Mouse (Mus musculus) macrophage (primary cell): ENCODE results near the gene Hs3st2. TPM values are rescaled to one million over a fixed set of nuclear protein-coding genes. Genes with fewer than 3 reads are reported as not detected.
"Not testable (repeated sequence)": the region's sequence is repeated elsewhere in the genome, so short reads cannot be mapped to it uniquely, and the experiment has no call there.

Source experiments
- H3K27ac ChIP-seq: fragments of 350-480 bp; formaldehyde crosslinking; 2 replicates; pipeline ENCODE4 v1.9.0; 2021
- H3K36me3 ChIP-seq: fragments of 350-480 bp; formaldehyde crosslinking; 2 replicates; pipeline ENCODE4 v1.9.0; 2021; ENCODE audit errors: inconsistent target
- H3K4me3 ChIP-seq: fragments of 350-480 bp; formaldehyde crosslinking; 2 replicates; pipeline ENCODE4 v1.9.0; 2021; ENCODE audit errors: inconsistent target
- H3K79me2 ChIP-seq: fragments of 350-480 bp; formaldehyde crosslinking; 2 replicates; pipeline ENCODE4 v1.9.0; 2021; ENCODE audit errors: inconsistent target
- WGBS: methylation state at CpG from one replicate; pipeline ENCODE4 v1.1.7; 2026; ENCODE audit warnings: inconsistent platforms; ENCODE audit not compliant: missing documents; 5-methylcytosine and 5-hydroxymethylcytosine counted together
- polyA plus RNA-seq: library from polyadenylated mRNA; stranded (reverse); fragments of 250-400 nt; gene quantifications from 3 replicates; pipeline ENCODE4 v1.2.4, GENCODE M21; 2018; ENCODE audit warnings: inconsistent platforms
- total RNA-seq, 78 experiments: library from RNA; depleted of rRNA; stranded (reverse); fragments of 250-400 nt; gene quantifications; 1 replicate in 9 of 78; 2 replicates in 24 of 78; 3 replicates in 43 of 78; 4 replicates in 2 of 78; pipeline ENCODE4 v1.2.4; 2018; ENCODE audit warnings: inconsistent platforms in 56 of 78

Gene Hs3st2
- total RNA-seq (2018; cell fraction: chromatin; rRNA removed): not detected
- not detected for total RNA-seq (2018; cell fraction: cytosol; rRNA removed)
- not detected for total RNA-seq (2018; cell fraction: nucleus; rRNA removed)
- polyA plus RNA-seq: not detected in 3 replicates

- Histone ChIP-seq H3K4me3 (no peak within 1 kb of the TSS), H3K27ac (no peak within 1 kb of the TSS), H3K79me2 (no peaks in the 10 kb centered on the region), H3K36me3 (no peaks in the 10 kb centered on the region)
- 7% methylated on average over 21 of the region's 22 CpGs for WGBS
Observed at GRCm38 (mm10) chr7:121391225-121391983, at the start of gene Hs3st2. TSS of gene Hs3st2 (plus strand) at chr7:121391859.

DNA sequence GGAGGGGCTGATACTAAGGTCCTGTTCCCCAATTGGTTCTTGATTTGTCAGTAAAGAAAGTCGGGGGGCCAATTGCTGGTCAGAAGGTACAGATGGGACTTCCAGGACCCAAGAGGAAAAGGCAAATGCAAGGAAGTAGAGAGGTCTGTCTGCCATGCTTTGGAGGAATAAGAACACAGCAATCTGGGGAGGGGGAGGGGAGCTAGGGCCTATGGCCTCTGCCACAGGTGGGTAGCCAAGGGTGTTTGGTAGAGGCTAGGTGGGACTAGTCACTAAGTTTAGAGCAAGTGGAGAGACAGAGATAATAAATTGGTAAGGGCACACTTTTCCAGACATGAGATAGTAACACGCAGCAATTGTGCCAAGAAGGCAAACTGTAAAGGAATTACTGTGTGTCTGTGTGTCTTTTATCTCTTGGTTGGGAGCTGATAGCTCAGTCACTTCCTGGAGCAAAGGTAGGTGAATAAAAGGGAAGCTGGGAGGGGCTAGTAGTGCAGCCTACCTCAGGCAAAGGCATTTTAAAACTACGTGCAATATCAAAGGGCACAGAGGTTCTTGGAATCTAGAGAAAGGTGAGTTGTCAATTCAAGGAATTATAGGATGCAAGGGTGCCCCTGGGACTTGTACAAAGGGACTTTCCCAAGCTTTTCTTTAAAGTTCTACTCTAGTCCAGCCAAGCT, 43.2 kb upstream of the Hs3st2 start:
- Histone ChIP-seq H3K4me3 (no peak overlapping the region), H3K27ac (no peak overlapping the region), H3K79me2 (no peaks in the 10 kb centered on the region), H3K36me3 (no peaks in the 10 kb centered on the region)
- 81% methylated on average over 3 of the region's 3 CpGs for WGBS

DNA sequence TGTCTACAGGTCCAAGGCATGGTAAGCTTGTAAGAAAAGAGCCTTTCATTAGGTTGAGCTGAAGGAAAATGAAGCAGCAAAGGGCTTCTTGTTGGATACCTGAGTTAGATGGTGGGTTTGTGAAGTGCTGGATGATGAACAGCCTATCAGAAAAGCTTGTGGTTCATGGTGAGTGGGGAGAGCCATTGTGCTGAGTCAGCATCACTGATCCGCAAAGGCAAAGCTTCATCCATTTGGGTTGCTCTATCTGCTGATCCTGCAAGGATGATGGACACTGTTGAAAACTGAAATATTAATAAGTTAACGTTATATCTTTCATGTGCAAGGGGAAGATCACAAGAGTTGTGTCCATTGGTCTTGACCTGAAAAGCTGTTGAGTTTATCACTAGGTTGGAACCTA, 40.0 kb upstream of the Hs3st2 start:
- H3K36me3 ChIP-seq: no peaks in the 10 kb centered on the region
- H3K27ac ChIP-seq: no peak overlapping the region
- no peaks in the 10 kb centered on the region for H3K79me2 ChIP-seq
- no peak overlapping the region for H3K4me3 ChIP-seq
- WGBS: 86% methylated on average over 2 of the region's 2 CpGs

DNA sequence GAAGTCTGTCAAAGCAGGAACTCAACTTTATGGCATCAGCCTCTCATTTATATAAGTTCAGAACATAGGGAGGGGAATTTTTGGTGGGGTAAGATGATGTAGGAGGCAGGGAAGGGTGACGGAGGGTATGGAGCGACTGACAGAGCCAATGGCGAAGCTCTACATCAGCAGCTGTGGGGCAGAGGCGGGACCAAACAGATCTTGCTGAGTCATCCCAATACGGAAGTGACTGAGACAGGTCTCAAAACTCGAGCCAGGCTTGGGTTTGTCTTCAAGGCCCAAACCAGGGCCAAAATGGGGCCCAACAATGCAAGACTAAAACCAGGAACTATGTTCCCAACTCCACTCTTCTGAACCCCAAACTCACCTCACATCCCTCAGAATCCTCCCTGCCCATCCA, 30.2 kb upstream of the Hs3st2 start:
- H3K36me3 ChIP-seq, H3K79me2 ChIP-seq, H3K27ac ChIP-seq, H3K4me3 ChIP-seq: not testable (repeated sequence)
- 89% methylated on average over 6 of the region's 6 CpGs for WGBS

DNA sequence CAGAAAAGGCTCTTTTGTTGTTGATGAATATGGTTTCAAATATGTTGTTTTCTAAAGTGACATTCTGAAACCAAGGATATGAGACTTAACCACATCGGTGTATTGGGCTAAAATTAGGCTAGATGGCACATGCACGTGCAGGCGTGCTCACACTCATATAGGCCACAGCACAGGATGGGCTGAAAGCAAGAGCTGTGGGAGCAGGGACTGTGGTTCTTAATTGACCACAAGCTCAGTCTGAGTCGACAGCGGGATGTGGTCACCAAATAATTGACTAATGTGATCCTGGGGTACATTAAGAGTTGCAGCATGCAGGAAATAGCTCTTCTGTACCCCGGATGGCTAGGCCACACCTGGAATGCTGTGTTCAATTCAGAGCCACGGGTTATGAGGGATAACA, 26.1 kb upstream of the Hs3st2 start:
- Histone ChIP-seq H3K79me2 (no peaks in the 10 kb centered on the region), H3K36me3 (no peaks in the 10 kb centered on the region), H3K4me3 (no peak overlapping the region), H3K27ac (no peak overlapping the region)
- WGBS: 81% methylated on average over 7 of the region's 7 CpGs

DNA sequence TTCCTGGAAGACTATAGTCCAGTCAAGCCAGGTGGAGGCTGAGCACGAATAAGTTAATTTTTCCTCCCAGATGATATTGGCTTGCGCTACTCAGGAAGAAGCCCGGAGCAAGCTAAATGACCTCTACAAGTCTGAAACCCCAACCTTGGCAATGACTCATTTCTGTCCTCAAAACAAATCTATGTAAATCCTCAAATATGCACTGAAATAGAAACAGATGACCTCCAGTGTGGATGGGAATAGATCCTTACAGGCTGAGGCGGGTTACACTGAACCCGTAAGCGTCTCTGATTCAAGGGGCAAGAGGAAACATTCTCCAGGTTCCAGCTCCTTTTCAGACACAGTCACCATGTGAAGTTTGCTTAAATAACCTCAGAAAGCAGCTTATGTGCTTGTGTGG, 24.5 kb upstream of the Hs3st2 start:
- no peak overlapping the region for H3K4me3 ChIP-seq
- H3K36me3 ChIP-seq: no peaks in the 10 kb centered on the region
- 91% methylated on average over 6 of the region's 6 CpGs for WGBS
- H3K79me2 ChIP-seq: no peaks in the 10 kb centered on the region
- no peak overlapping the region for H3K27ac ChIP-seq

DNA sequence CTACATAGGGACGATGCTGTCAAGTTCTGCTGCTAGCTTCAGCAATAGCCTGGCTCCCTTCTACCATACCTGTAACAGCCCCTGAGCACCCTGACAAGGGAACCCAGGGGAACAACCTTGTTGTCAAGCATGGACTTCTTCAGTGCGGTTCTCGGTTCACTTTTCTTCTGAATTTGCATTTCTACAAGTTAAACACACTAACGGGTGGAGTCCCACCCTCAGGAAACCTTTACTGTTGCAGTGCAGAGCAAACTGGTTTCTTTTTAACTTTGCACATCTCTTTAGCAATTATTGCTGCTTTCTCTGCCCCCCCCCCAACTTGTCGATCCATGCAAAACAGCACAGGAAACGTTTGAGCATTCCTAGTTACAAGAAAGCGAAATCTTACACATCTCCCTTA, 19.7 kb upstream of the Hs3st2 start:
- 81% methylated on average over 7 of the region's 7 CpGs for WGBS
- Histone ChIP-seq H3K79me2 (no peaks in the 10 kb centered on the region), H3K27ac (no peak overlapping the region), H3K4me3 (no peak overlapping the region), H3K36me3 (no peaks in the 10 kb centered on the region)

DNA sequence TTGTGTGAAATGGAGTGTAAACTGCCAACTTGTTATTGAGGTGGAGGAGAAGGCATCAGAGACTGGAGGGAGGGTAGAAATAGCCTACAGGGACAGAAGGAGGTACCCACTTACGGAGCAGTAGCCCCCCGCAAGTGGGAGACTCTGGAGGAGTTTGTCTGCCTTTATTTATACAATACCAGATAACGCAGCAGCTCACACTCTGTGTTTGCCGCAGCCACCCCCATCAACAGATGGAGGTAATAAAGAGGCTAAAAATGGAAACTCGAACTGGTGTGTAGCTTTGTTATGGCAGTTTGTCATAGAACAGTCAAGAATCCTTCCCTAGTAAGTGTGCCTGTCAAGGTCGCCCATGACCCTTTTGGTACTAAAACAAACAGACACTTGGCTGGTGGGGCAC, 16.2 kb upstream of the Hs3st2 start:
- Histone ChIP-seq H3K36me3 (no peaks in the 10 kb centered on the region), H3K79me2 (no peaks in the 10 kb centered on the region), H3K4me3 (no peak overlapping the region), H3K27ac (no peak overlapping the region)
- 65% methylated on average over 6 of the region's 6 CpGs for WGBS

- H3K27ac ChIP-seq: no peak overlapping the region
- no peak overlapping the region for H3K4me3 ChIP-seq
- H3K36me3 ChIP-seq: no peaks in the 10 kb centered on the region
- H3K79me2 ChIP-seq: no peaks in the 10 kb centered on the region
- WGBS: 64% methylated on average over 2 of the region's 4 CpGs
Observed at GRCm38 (mm10) chr7:121378942-121379341, 12.7 kb upstream of the Hs3st2 start.

DNA sequence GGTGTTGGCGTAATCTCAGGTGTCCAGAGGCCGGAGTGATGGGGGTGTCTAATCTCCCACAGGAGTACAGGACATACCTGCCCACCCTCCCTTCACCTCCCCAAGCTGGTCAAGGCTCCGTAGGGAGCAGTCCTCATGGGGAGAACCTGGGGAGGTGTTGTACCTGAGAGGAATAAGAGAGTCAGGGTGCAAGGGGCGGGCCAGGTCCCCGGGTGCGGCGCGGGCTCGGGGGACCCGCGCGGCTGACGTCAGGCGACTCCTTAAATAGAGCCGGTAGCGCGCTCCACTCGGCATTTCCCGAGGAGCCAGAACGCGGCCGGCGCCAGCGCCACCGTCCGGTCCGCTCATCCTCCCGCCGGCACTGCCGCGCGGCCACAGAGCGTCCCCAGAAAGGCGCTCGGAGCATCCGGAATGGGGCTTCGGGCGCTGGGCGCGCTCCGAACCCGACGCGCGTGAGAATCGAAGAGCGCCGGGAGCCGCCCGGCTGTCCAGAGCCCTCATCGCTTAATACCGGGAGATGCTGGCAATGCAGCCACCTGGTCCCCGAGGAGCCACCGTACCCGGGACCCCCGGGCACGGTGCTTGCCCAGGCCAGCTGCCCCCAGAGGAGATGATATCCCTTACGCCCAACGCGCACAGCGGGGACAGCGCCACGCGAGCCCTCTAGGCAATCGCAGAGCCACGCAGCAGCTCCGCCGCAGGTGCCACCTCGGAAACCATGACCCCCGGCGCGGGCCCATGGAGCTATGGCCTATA, 503 bp downstream of the Hs3st2 start:
- 7% methylated on average over 55 of the region's 72 CpGs for WGBS
- Histone ChIP-seq H3K4me3 (no peak overlapping the region), H3K27ac (no peak overlapping the region), H3K79me2 (no peaks in the 10 kb centered on the region), H3K36me3 (no peaks in the 10 kb centered on the region)

DNA sequence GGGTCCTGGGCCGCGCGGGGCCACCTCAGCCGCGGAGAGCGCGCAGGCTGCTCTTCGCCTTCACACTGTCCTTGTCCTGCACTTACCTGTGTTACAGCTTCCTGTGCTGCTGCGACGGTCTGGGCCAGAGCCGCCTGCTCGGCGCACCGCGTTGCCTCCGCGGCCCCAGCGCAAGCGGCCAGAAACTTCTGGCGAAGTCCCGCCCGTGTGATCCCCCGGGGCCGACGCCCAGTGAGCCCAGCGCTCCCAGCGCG, 1.0 kb downstream of the Hs3st2 start:
- H3K4me3 ChIP-seq: no peak overlapping the region
- H3K36me3 ChIP-seq: no peaks in the 10 kb centered on the region
- H3K27ac ChIP-seq: no peak overlapping the region
- WGBS: 3% methylated on average over 26 of the region's 28 CpGs
- no peaks in the 10 kb centered on the region for H3K79me2 ChIP-seq

DNA sequence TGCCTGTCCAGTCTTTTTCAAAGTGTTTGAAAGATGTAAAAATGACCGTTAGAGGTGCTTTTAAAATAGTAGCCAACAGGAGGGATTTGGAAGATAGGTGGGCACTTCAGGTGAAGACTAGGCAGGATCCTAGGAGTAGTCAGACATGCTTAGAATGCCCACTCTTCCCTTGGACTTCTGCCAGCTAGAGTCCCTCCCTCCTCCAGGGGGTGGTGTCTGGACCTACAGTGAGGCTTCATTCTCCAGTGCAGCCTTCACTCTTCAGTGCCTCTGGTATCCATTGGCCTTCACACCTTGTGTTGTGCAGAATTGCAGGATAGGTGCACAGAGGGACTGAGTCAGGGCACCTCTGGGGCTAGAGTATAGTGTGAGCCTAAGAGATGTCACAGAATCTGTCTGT, 2.2 kb downstream of the Hs3st2 start:
- no peak overlapping the region for H3K27ac ChIP-seq
- H3K4me3 ChIP-seq: no peak overlapping the region
- 83% methylated on average over 1 of the region's 1 CpGs for whole genome bisulfite sequencing
- no peaks in the 10 kb centered on the region for H3K79me2 ChIP-seq
- no peaks in the 10 kb centered on the region for H3K36me3 ChIP-seq

DNA sequence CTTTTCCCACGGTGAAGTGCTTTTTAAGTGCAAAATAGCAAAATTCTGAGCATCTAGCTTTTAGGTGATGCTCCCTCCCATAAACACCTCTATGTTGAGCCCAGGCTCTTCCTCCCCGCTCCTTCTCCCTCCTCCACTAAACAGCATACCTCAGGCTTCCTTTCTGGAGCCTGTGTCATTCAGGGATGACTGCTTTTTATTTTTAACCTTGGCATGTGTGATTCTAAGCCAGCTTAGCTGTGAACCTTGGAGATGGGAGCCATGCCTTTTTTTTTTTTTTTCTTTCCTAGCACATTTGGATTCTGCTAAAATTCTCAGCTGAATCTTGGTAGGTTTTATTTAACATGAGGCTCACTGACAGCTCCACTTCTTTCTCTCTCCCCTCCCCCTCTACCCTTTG, 3.2 kb downstream of the Hs3st2 start:
- WGBS: 58% methylated on average over 2 of the region's 2 CpGs
- no peaks in the 10 kb centered on the region for H3K79me2 ChIP-seq
- H3K36me3 ChIP-seq: no peaks in the 10 kb centered on the region
- no peak overlapping the region for H3K27ac ChIP-seq
- H3K4me3 ChIP-seq: no peak overlapping the region

GRCm38 (mm10) chr7:121410716-121411506, 19.3 kb downstream of the Hs3st2 start:
- H3K79me2 ChIP-seq: no peaks in the 10 kb centered on the region
- WGBS: 84% methylated on average over 11 of the region's 11 CpGs
- no peak overlapping the region for H3K27ac ChIP-seq
- H3K36me3 ChIP-seq: no peaks in the 10 kb centered on the region
- H3K4me3 ChIP-seq: no peak overlapping the region
